Mouse (Mus musculus) neural tube, embryonic 12.5 days (tissue): Measurements from ENCODE around the gene Tmem132a. TPM values are rescaled to one million over a fixed set of nuclear protein-coding genes. Genes with fewer than 3 reads are reported as not detected.

ENCODE experiments used
- ATAC-seq: fragments of 200-750 bp; cut with Nextera tagmentation; 2 replicates; pipeline ENCODE4 v1.8.0; 2017; ENCODE audit warnings: low read depth, mild to moderate bottlenecking, moderate TSS enrichment, moderate library complexity; ENCODE audit not compliant: low FRiP score
- H3K27ac ChIP-seq: fragments of 300-500 bp; sonication (generic); 2 replicates; pipeline ENCODE4 v1.5.1; 2016
- H3K27me3 ChIP-seq: fragments of 300-500 bp; sonication (generic); replicated peaks from 2 replicates; pipeline ENCODE4 v1.6.1; 2016; ENCODE audit warnings: mild to moderate bottlenecking
- H3K36me3 ChIP-seq: fragments of 300-500 bp; sonication (generic); 2 replicates; pipeline ENCODE4 v1.6.1; 2016; ENCODE audit warnings: mild to moderate bottlenecking
- H3K4me1 ChIP-seq: fragments of 300-500 bp; sonication (generic); 2 replicates; pipeline ENCODE4 v1.6.1; 2016
- H3K4me2 ChIP-seq: fragments of 300-500 bp; sonication (generic); replicated peaks from 2 replicates; pipeline ENCODE4 v1.6.1; 2016; ENCODE audit warnings: mild to moderate bottlenecking
- H3K4me3 ChIP-seq: fragments of 300-500 bp; sonication (generic); 2 replicates; pipeline ENCODE4 v1.5.1; 2016
- H3K9ac ChIP-seq: fragments of 300-500 bp; sonication (generic); 2 replicates; pipeline ENCODE4 v1.6.1; 2016; ENCODE audit warnings: mild to moderate bottlenecking
- H3K9me3 ChIP-seq: fragments of 300-500 bp; sonication (generic); 2 replicates; pipeline ENCODE4 v1.6.1; 2016; ENCODE audit warnings: mild to moderate bottlenecking
- WGBS: fragments of 180-500 bp; shearing (Covaris S2); methylation state at CpG from one replicate; pipeline ENCODE4 v1.1.7; 2016; 5-methylcytosine and 5-hydroxymethylcytosine counted together
- polyA plus RNA-seq: library from polyadenylated mRNA; unstranded; fragments of >200 nt; fragmentation: Nextera tagmentation; extraction: Ambion mirVana; gene quantifications from 2 replicates; pipeline ENCODE4 v1.2.1, GENCODE M21; 2016

Gene Tmem132a
- 151 and 157 TPM in 2 replicates for polyA plus RNA-seq

- no peaks in the 10 kb centered on the region for H3K9me3 ChIP-seq
- 4% methylated on average over 8 of the region's 8 CpGs for WGBS
- peak within 1 kb of the TSS; percentile 93 for H3K9ac ChIP-seq
- no peaks in the 10 kb centered on the region for H3K27me3 ChIP-seq
- peak within 1 kb of the TSS; percentile 85 for H3K4me3 ChIP-seq
- H3K27ac ChIP-seq: peak within 1 kb of the TSS; percentile 82
- H3K36me3 ChIP-seq: peaks cover 57% of the 10 kb centered on the region
- H3K4me2 ChIP-seq: peak within 1 kb of the TSS; percentile 83
- peaks cover 26% of the 10 kb centered on the region for H3K4me1 ChIP-seq
- peak; percentile 27; the same call in 1 of the 2 replicates for ATAC-seq
These were observed at the start of gene Tmem132a for GRCm38 (mm10) chr19:10869886-10870527. Gene Tmem132a, minus strand, starts transcription at chr19:10869940.

DNA sequence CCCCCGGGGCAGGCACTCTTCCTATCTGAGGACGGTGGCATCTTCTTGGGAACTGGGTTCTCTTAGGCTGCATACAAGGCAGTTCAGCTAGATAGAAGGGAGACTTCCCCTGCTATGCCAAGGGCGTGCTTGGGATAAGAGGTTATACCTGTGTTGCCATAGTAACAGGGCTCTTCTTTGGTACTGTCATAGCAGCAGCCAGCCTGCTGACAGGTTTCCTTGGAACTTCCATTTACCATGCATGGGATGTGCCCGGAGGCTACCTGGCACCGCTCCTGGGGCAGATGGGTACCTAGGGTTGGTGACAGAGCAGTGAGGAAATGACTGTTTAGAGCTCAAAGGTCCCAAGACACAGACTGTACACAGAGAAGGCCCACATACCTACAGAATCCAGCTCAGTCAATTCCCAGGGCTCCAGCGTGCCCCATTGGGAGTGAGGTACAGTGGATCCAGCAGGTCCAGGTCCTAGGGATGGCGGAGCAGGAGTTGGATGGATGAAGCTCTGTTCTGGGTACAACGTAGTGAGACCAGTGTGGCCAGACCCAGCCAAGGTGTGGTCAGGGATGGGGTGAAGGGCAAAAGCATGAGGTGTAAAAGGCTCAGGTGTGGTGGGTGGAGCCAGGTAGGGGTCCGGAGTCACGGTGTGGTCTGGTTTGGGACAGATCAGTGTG, 48.7 kb upstream of the Tmem132a start:
- no peak overlapping the region for H3K27ac ChIP-seq
- 88% methylated on average over 10 of the region's 10 CpGs for WGBS
- H3K27me3 ChIP-seq: no peaks in the 10 kb centered on the region
- no peak overlapping the region for H3K9ac ChIP-seq
- no peaks in the 10 kb centered on the region for H3K4me1 ChIP-seq
- H3K36me3 ChIP-seq: no peaks in the 10 kb centered on the region
- H3K4me3 ChIP-seq: no peak overlapping the region
- no peaks in the 10 kb centered on the region for H3K9me3 ChIP-seq
- H3K4me2 ChIP-seq: no peak overlapping the region
- no peak for ATAC-seq

DNA sequence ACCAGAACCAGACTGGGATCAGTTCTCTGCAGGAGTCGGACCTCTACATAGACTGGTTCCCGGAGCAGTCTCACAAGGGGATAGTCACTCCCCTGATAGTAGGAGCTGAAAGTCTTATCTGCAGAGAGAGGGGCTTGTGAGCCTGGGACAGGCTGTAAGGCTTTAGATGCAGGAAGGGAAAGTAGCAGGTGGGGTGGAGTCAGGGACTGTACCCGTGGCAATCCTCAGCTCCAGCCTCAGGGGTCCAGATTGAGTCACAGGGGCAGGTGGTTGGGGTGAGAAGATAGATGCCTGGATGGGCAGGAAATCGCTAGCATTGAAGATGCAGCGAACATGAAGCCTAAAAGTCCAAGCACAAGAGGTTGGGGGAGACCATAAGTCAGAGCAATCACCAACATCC, 46.8 kb upstream of the Tmem132a start:
- Histone ChIP-seq H3K4me1 (no peaks in the 10 kb centered on the region), H3K27ac (no peak overlapping the region), H3K4me3 (no peak overlapping the region), H3K36me3 (no peaks in the 10 kb centered on the region), H3K9ac (no peak overlapping the region), H3K9me3 (no peaks in the 10 kb centered on the region), H3K4me2 (no peak overlapping the region), H3K27me3 (no peaks in the 10 kb centered on the region)
- WGBS: 61% methylated on average over 5 of the region's 5 CpGs
- no peak for ATAC-seq

DNA sequence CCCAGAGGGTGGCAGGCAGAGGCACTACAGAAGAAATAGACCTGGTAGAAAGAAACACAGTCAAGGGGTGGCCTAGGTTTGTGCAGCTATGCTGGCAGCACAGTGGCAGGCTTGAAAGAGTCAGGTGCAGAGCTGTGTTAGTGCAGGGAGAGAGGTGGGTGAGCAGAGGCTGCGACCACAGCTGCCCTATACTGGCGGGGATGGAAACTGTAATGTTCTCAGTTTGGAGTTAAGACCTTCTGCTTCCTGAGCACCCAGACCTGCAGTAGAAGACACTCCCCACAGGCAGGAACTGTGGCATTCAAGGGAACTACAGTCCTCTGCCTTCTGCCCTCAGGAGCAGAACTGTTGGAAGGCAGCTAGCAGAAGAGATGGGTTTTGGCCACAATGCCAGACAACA, 45.1 kb upstream of the Tmem132a start:
- H3K9me3 ChIP-seq: no peaks in the 10 kb centered on the region
- no peaks in the 10 kb centered on the region for H3K36me3 ChIP-seq
- no peak for ATAC-seq
- no peak overlapping the region for H3K27ac ChIP-seq
- H3K4me2 ChIP-seq: no peak overlapping the region
- no peak overlapping the region for H3K4me3 ChIP-seq
- WGBS: 78% methylated on average over 2 of the region's 2 CpGs
- H3K9ac ChIP-seq: no peak overlapping the region
- H3K27me3 ChIP-seq: no peaks in the 10 kb centered on the region
- H3K4me1 ChIP-seq: no peaks in the 10 kb centered on the region

DNA sequence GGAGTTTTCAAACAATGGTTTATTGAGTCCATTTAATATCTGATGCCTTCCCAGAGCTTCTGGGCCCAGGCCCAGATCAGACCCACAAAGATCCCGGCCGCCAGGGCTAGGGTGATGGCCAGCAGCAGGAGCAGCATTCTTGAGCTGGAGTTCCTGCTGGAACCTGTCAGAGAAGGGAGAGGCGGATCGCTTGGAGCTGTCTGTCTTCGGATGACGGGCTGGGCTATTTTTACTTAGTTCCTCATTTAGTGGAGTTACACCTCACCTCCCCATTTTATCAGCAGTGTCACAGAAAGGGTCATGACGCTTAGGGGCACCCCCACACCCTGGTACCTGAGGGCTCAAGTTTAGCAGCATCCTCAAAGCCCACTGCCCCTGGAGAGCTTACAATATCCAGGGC, 44.6 kb upstream of the Tmem132a start:
- Histone ChIP-seq H3K4me1 (no peaks in the 10 kb centered on the region), H3K27ac (no peak overlapping the region), H3K9me3 (no peaks in the 10 kb centered on the region), H3K4me3 (no peak overlapping the region), H3K9ac (no peak overlapping the region), H3K4me2 (no peak overlapping the region), H3K36me3 (0 out of 2 replicates have a peak, but pooled peaks cover 3% of the 10 kb centered on the region), H3K27me3 (no peaks in the 10 kb centered on the region)
- no peak for ATAC-seq
- 80% methylated on average over 7 of the region's 7 CpGs for WGBS

- Histone ChIP-seq H3K36me3 (peaks cover 44% of the 10 kb centered on the region), H3K9ac (no peak overlapping the region), H3K9me3 (no peaks in the 10 kb centered on the region), H3K4me3 (no peak overlapping the region), H3K27ac (no peak overlapping the region), H3K4me2 (no peak overlapping the region), H3K4me1 (no peaks in the 10 kb centered on the region), H3K27me3 (no peaks in the 10 kb centered on the region)
- ATAC-seq: no peak
- WGBS: 85% methylated on average over 6 of the region's 6 CpGs
These were observed 39.5 kb upstream of the Tmem132a start for GRCm38 (mm10) chr19:10909087-10909721.

GRCm38 (mm10) chr19:10907891-10908290, 38.2 kb upstream of the Tmem132a start:
- peaks cover 57% of the 10 kb centered on the region for H3K36me3 ChIP-seq
- no peak overlapping the region for H3K27ac ChIP-seq
- no peaks in the 10 kb centered on the region for H3K27me3 ChIP-seq
- no peaks in the 10 kb centered on the region for H3K4me1 ChIP-seq
- no peak overlapping the region for H3K9ac ChIP-seq
- H3K4me2 ChIP-seq: no peak overlapping the region
- no peak overlapping the region for H3K4me3 ChIP-seq
- WGBS: 55% methylated on average over 3 of the region's 3 CpGs
- H3K9me3 ChIP-seq: no peaks in the 10 kb centered on the region
- no peak for ATAC-seq

DNA sequence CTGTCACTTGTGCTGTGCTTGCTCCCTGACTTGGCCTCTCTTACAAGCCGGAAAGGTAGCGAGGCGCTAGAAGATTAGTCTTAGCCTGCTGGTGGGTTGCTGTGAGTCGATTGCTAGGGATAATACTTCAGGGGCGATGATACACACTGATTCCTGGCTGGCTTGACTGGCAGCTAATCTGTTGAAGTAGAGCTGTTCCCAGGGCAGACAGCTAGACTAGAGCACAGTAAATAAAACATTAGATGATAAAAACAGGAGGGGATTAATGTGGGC, 35.9 kb upstream of the Tmem132a start:
- H3K4me1 ChIP-seq: no peaks in the 10 kb centered on the region
- H3K27me3 ChIP-seq: no peaks in the 10 kb centered on the region
- ATAC-seq: no peak
- 95% methylated on average over 5 of the region's 5 CpGs for WGBS
- H3K27ac ChIP-seq: no peak overlapping the region
- H3K9me3 ChIP-seq: no peaks in the 10 kb centered on the region
- H3K4me3 ChIP-seq: no peak overlapping the region
- H3K36me3 ChIP-seq: peaks cover 79% of the 10 kb centered on the region
- H3K9ac ChIP-seq: no peak overlapping the region
- H3K4me2 ChIP-seq: no peak overlapping the region

DNA sequence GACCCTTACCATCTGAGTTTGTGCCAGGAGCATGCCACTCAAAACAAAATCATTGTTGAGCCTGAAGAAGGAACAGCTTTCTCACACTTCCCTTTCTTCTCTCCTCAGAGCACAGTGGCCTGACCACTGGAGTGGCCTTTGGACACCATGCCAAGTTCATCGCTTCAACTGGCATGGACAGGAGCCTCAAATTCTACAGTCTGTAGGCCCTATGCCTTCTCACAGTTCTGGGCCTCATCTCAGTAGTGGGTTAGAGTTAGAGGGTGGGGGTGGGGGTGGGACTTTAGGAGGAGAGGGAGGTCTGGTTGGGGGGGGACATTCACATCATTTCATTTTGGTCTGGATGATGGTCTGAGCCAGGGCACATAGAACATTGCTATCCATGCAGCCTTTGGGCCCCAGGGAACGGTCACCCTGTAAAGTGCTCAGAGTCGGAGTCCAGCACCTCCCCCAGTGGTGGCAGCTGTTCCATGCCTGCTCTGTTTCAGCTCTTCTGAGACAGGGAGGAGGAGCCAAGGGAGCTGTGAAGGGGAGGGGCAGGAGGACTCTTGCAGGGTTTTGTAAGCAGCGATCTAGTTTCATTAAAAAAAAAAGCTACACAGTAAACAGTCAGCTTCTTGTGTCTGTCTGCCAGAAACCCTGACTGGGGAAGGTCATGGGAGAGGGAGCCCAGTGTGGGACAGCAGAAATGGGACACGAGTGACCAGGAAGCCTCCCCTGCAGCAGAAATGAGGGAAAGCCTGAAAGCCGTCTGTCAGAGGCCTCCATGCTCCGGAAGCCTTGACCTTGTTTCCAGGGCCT, 35.4 kb upstream of the Tmem132a start:
- WGBS: 72% methylated on average over 7 of the region's 7 CpGs
- H3K9ac ChIP-seq: no peak overlapping the region
- H3K4me1 ChIP-seq: no peaks in the 10 kb centered on the region
- H3K4me2 ChIP-seq: no peak overlapping the region
- peak; percentile 46; the same call in 1 of the 2 replicates for ATAC-seq
- H3K9me3 ChIP-seq: no peaks in the 10 kb centered on the region
- H3K4me3 ChIP-seq: no peak overlapping the region
- no peak overlapping the region for H3K27ac ChIP-seq
- peaks cover 85% of the 10 kb centered on the region for H3K36me3 ChIP-seq
- H3K27me3 ChIP-seq: no peaks in the 10 kb centered on the region

- no peak for ATAC-seq
- H3K4me3 ChIP-seq: no peak overlapping the region
- H3K27me3 ChIP-seq: no peaks in the 10 kb centered on the region
- no peak overlapping the region for H3K4me2 ChIP-seq
- no peak overlapping the region for H3K9ac ChIP-seq
- H3K27ac ChIP-seq: no peak overlapping the region
- no peaks in the 10 kb centered on the region for H3K9me3 ChIP-seq
- 94% methylated on average over 5 of the region's 5 CpGs for WGBS
- peaks cover 90% of the 10 kb centered on the region for H3K36me3 ChIP-seq
- H3K4me1 ChIP-seq: no peaks in the 10 kb centered on the region
These were observed 34.8 kb upstream of the Tmem132a start for GRCm38 (mm10) chr19:10904512-10904911.

- 93% methylated on average over 5 of the region's 5 CpGs for WGBS
- ATAC-seq: no peak
These were observed 31.3 kb upstream of the Tmem132a start for GRCm38 (mm10) chr19:10901046-10901445.

DNA sequence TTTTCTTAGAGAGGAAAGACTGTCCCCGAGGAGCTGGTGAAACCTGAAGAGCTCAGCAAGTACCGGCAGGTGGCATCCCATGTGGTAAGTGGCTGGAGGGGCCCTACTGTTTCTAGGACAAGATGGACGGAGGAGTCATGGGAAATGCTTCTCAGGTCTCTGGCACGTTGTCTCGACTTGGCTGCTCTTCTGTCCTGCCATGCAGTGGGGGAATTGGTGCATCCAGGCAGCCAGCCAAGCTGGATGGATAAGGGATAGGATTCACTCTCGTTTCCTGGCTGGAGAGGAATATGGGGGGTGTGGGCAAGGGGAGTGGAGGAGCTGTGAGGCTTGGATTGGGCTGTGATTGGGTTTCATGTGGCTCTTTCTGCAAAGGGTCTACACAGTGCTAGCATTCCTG, 30.6 kb upstream of the Tmem132a start:
- no peak overlapping the region for H3K9ac ChIP-seq
- H3K4me1 ChIP-seq: peaks cover 18% of the 10 kb centered on the region
- no peaks in the 10 kb centered on the region for H3K9me3 ChIP-seq
- 94% methylated on average over 6 of the region's 6 CpGs for WGBS
- no peak overlapping the region for H3K4me2 ChIP-seq
- no peak overlapping the region for H3K4me3 ChIP-seq
- no peaks in the 10 kb centered on the region for H3K27me3 ChIP-seq
- H3K27ac ChIP-seq: no peak overlapping the region
- ATAC-seq: no peak
- peaks cover 81% of the 10 kb centered on the region for H3K36me3 ChIP-seq

More at GRCm38 (mm10) chr19:10901046-10901445, 31.3 kb upstream of the Tmem132a start:
- Histone ChIP-seq H3K4me3 (no peak overlapping the region), H3K27me3 (no peaks in the 10 kb centered on the region), H3K4me2 (no peak overlapping the region), H3K36me3 (peaks cover 89% of the 10 kb centered on the region), H3K9me3 (no peaks in the 10 kb centered on the region), H3K27ac (no peak overlapping the region), H3K9ac (no peak overlapping the region), H3K4me1 (peaks cover 13% of the 10 kb centered on the region)
